Mouse (Mus musculus) monocyte, adult 2 months (primary cell): ENCODE data around the gene Eme2.
A peak's percentile ranks its signal among the peaks of the same experiment; 100 is the strongest.
"Not testable (repeated sequence)": the region's sequence is repeated elsewhere in the genome, so short reads cannot be mapped to it uniquely, and the experiment has no call there.

ENCODE experiments used
- DNase-seq, 2 experiments: peaks; one replicate each; pipeline ENCODE4 v3.0.0; 2022; ENCODE audit warnings: low spot score in 2 of 2, low read depth in 1 of 2

The Eme2 gene

DNA sequence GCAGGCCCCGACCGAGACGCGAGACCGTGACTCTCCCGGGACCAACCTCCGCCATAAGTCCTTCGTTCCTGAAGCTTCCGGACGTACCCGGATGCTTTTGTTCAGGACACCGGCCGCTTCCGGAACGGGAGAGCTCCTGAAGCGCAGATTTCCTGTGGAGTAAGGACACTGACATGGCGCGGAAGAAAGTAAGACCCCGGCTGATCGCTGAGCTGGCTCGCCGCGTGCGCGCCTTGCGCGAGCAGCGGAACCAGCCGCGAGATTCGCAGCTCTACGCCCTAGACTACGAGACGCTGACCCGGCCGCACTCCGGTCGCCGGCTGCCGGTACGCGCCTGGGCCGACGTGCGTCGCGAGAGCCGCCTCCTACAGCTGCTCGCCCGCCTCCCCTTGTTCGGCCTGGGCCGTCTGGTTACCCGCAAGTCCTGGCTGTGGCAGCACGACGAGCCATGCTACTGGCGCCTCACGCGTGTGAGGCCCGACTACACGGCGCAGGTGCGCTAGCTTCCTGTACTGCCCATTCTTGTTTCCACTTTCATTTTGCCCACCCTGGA lies at the start of gene Eme2, which contains the start of gene Mrps34:
TSS of gene Eme2 (minus strand) at position 93 of the 553 bp plus-strand sequence.
TSS of gene Mrps34 (plus strand) at position 122 of the 553 bp plus-strand sequence.
- DNase-seq, result peak; percentile 43 to 61

DNA sequence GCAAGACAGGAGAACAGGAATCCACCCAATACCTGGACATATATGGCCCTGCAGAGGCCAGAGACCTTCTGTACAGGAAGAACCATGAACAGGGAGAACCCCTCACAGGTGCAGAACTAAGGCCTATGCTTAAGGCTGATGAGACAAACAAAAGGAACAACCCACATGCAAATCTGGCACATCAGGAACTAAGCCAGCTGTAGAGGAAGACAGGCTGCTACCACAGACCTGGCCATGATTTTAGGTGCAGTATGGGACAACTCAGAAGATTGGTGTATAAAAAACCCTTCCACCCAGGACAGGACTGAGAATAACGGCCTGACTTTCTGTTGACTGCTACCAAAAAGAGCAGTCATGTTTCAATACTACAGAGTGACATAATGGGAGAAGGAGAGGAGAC lies 48.7 kb upstream of the Eme2 start:
- DNase-seq, result not testable (repeated sequence)

DNA sequence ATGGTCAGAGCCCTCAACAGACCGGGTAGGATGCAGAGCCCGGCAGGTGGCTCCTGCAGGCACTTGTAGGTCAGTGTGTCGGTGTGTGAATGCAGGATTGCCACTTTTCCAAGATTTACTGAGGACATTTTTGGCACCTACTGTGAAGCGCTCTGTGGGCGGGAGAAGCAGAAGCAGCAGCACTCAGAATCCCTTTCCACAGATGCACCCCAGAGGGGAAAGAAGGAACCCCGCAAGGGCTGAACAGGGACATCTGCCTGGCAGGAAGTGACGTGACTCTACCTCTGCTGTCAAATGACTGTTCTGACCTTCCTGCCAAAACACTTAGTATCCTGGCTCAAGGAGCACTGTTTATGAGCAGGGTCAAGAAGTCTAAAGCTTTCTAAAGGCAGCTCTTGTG lies 48.1 kb upstream of the Eme2 start:
- no peak for DNase-seq

DNA sequence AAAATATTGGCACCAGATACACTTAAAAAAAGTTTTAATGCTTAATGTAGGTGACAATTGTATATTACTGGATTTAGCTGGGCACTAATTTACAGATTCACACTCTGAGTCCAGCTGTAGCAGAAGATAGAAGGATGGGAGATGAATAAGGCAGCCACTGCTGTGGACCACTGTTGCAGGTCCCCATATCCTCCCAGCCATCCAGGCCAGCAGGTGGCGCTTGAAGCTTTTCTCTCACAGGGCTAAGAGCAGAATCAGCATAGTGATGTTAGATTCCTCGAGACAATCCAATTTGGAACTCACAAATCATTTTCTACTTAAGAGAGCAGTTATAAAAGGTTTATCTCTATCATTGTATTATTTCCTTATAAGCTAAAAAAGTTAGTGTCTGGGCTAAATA lies 47.6 kb upstream of the Eme2 start:
- peak in 1 of 2 experiments; percentile 7 for DNase-seq

DNA sequence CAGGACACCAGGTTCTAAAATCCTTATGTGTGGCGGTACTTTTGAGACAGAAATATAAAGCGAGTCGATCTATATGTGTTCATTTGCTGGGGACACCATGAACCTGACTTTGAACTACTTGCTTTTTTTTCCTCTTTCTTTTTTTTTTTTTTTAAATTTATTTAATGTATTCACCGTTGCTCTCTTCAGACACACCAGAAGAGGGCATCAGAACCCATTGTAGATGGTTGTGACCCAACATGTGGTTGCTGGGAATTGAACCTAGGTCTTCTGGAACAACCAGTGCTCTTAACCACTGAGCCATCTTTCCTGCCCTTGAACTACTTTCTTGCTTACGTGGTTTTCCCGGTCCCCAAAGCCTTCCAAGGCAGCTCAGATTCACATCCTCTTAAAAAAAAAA lies 42.4 kb upstream of the Eme2 start:
- no peak for DNase-seq

DNA sequence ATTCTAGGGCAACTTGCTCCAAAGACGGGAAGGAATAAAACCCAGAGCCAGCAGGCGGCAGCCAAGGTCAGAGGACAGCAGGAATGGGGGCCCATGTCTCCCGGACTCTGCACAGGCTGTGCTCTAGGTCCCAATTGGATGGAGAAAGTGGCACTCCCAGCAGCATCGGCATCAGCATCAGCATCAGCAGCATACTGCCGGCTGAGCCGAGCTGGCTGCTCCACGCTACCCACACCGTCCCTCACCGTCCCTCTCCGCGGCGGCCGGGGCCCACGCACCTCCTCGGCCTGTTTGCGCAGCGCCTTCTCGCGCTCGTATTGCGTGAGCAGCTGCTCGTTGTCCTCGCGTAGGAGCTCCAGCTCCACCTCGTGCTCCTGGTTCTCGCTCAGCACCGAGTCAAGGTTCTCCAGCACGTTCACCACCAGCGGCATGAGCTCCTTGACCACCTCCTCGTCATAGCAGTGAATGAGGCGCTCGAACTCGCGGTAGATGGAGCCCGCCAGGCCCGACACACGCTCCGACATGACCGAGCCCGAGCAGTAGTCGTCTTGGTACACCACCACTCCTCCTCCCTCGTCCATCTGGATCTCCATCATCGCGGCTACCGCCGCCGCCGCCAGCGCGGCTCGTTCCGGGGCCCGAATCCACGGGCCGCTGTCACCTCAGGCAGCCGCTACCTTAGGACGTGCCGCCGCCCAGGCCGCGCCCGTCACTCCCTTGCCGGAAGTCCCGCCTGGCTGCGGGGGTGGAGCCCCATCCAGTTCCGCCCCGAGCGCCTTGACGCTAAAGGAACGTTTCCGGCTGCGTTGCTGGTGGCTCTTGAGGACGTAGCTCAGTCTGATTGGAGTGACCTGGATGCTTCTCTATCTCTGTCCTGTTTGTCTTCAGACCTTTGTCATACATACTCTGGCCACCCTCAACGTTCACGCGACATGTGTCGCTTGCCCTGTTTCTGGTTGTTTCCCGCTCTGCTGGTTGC lies 41.7 kb upstream of the Eme2 start, which contains the start of gene Mapk8ip3:
TSS of gene Mapk8ip3 (minus strand) at position 719 of the 979 bp plus-strand sequence.
- peak; percentile 84 to 92 for DNase-seq

DNA sequence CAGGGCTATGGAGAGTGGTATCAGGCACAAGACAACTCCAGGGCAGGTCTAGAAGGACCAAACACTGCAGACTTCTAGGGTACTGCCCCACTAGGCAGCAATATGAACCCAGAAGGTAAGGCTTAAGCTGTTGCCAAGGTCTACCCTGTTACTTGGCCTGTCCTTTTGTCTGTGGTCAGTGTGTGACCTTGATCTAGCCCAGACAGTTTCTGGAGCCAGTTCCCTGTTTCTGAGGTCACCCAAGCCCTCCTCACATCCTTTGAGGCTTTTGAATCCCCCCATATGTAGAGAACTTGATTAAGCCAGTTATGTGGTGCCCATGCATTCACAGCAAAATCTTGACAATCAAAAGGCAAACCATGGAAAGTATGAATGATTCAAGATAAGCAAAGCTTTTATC lies 40.8 kb upstream of the Eme2 start:
- no peak for DNase-seq

DNA sequence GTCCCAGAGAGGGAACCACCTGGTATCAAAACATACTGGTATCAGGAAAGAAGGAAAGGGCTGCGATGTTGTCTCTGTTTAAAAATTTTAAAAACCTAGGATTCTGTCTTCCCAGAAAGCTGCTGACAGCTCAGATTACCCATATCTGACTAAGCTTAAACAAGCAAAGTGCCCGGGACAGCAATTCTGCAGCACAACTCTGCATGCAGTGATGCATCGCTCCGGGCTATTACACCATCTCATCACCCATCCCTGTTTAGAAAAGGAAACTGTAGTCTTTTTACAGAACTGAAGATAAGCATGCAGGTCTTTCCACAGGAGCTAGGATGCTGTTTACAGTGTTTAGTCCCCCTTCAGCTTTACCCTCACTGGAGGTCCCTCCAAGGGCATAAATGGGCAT lies 40.0 kb upstream of the Eme2 start:
- no peak for DNase-seq

DNA sequence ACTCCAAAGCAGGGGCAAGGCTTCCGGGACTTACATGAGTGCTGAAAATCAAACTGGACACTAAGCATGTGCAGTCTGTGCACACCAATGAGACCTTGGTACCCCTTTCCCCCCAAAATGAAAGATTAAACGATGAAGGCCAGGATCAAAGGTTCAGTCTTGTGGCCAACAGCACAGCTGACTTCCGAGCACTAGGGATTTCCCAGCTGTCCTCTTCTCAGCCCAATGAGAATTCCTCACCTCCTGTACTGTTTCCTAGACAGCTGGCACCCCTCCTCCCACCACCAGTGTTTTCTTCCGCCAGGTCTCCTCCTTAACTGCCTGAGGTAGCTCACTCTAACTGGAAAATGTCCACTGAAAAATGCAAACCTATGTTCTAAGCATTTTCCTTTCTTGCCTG lies 38.3 kb upstream of the Eme2 start:
- DNase-seq, result no peak

DNA sequence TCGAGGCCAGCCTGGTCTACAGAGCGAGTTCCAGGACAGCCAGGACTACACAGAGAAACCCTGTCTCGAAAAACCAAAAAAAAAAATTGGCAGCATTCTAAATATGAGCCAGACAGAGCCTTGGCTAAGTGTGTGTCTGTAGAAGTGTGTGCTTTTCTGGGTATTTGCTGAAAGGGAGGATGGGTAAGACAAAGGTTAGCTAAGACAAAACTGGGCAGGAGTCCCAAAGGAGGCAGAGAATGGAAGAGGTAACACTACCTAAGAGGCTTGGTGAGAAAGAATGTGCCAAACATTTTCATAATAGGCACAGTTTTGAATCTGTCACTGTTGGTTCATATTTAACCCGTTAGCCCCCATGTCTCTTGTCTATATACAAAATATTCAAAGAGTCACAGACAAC lies 37.5 kb upstream of the Eme2 start:
- DNase-seq, result no peak

DNA sequence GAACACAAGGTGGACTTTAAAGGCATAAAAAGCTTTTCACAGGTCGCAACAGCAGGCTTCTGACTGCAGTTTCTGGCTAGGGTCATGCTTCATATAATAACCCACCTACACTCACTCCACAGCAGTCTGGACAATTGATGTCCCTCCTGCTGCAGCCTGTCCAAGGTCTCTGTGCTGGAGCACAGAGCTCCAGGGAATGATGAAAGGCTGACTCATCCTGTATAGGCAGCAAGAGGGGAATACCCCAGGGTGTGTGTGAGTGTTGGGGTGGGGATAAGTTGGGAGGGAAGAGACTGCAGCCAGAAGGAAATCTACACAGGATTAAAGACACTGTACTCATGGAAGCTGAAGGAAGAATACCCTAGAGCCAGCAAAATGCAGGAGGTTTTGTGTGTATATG lies 34.6 kb upstream of the Eme2 start:
- no peak for DNase-seq

DNA sequence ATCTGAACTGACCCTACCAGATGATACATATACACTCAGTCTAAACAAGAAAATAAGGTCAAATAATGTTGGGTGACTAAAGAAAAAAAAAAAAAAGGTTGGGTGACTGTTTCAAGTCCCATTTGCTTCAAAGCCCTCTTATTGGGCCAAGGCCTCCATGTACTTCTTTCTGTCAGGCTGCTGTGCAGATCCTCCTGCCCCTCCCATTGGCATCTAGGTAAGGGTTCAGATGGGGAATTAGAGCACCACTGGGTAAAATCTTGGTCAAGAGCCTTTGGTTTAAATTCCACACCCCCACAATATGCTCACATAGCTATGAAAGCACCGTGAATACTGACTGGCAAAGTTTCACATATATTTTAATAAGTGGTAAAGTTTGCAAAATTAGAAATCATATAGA lies 28.4 kb upstream of the Eme2 start:
- no peak for DNase-seq

DNA sequence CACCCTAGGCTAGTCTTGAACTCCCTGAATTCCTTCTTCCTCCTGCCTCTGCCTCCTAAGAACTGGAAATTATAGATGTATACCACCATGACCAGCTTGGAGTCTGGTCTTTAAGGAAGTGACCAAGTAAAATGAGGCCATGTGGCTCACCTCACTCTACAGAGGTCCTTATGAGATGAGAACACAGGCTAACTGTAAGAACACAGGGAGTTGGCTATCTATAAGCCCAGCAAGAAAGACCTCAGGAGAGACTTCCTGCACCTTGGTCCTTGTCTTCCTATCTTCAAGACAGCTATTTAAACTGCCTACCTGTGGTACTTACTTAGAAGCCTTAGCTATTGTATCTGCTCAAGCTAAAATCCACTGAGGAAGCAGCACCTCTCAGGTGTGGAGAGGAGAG lies 19.1 kb upstream of the Eme2 start:
- DNase-seq, result no peak

DNA sequence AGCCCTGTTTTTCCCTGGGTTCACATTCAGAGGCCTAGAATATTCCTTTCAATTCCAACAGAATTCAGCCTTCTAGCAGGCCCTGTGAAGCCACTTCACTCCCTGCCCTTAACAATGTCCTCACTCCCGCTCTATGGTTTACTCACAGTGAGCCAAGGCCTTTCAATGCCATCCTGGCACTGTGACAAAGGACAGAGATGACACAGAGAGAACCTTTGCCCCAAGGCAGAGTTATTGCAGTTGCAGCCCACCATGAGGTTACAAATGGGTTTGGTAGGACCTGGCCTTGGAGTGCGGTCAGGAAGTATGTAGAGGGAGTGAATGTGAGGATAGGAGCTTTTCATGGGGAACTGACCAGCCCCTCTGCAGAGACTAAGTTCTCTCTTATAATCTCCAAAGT lies 12.7 kb upstream of the Eme2 start:
- DNase-seq, result no peak

DNA sequence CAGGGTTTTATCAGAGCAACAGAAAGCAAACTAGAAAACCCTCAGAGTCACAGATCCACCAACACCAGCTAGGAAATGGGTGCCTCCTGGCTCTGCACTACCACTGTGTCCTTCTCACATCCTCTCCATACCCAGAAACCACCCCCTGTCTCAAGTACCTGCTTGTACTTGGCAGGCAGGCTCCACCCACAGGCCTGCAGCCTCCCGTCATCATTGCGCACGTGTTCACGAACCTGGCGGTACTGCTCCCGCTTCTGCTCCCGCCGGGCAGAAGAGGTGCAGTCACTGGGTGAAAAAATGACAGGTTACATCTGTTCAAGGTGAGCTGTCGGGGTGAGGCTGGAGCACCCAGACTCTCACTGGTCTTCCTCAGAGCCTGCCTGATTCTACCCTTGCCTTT lies 8.9 kb upstream of the Eme2 start:
- no peak for DNase-seq

DNA sequence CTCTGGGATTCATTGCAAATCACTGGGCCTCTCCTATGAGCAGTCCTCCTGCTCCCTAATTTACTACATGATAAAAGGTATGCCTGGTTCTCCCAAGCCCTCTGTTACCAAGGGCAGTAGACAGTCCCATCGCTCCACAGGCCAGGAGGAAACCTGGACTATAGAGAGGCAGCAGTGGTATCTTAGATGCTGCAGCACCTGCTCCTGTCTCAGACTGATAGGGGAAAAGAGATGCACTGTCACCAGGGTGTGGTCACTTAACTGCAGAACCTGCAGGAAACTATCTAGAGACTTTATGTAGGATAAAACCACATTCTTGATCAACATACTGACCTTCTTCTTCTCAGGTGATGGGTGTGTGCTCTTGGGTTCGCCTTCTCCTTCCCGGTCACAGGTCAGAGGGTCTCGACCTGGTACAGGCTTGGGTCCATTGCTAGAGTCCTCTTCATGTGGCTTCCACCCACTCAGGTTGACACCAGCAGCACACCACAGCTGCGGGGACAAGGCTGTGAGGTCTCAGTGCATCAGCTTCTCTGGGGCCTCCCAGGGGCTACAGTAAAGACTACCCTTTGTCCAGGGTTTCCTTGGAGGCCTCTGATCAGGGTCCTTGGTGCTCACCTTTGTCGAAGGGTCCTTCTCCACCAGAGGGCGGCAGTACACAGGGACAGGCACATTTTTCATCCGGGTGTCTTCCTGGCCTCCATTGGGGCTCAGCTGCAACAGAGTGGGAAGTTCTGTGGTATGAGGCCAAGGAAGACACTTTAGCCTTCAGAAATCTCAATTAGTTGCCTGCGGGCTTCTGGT lies 8.0 kb upstream of the Eme2 start:
- no peak for DNase-seq

DNA sequence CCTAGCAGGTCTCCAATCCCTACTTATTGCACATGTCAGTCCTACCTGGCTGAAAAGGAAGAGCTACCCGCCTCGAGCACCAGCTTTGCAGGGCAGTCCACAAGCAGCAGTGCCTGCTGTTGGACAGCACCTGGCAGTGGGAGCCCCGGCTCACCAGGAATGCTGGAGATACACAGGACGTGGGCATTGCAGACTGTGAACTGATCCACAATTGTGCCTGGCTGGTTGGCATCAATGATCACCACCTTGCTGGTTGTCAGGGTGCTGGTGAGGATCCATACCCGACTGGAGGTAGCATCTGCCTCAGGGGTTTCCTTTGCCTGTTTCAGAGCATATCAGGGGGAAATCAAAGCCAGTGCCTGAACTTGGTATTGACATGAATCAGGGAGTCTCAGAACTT lies 7.2 kb upstream of the Eme2 start:
- DNase-seq, result no peak

DNA sequence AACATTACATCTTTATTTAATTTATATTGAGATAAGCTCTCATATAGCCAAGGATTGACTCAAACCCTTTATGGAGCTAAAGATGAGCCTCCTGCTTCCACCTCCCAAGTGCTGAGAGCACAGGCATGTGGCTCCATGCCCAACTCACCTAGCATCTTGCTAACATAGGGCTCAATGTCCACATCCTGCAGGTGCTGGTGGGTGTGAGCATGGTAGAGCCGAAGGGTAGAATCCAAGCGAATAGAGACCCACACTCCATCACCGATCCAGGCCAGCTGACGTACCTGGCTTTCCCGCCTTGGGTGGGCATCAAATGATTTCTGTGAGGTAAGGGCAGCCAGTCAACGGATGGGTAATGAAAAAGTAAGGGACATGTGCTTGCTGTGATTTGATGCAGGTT lies 5.1 kb upstream of the Eme2 start:
- DNase-seq, result no peak

DNA sequence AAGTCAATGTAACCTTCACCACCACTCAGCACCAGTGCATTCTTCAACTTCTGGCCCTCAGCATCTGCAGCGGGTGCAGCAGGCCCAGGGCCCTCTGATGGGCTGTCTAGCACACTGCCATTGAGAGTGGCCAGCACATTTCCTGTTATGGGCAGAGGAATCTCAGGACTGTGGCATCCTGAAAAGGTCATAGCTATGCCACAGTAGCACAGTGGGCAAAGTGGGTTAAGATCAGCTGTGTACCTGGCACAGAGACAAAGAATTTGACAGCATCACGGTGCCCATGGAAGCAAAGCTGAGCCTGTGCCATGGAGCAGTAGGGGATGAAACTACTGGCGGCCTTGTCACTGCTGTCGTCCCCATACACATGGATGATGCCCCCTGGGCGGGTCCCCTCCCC lies 4.3 kb upstream of the Eme2 start:
- no peak for DNase-seq

DNA sequence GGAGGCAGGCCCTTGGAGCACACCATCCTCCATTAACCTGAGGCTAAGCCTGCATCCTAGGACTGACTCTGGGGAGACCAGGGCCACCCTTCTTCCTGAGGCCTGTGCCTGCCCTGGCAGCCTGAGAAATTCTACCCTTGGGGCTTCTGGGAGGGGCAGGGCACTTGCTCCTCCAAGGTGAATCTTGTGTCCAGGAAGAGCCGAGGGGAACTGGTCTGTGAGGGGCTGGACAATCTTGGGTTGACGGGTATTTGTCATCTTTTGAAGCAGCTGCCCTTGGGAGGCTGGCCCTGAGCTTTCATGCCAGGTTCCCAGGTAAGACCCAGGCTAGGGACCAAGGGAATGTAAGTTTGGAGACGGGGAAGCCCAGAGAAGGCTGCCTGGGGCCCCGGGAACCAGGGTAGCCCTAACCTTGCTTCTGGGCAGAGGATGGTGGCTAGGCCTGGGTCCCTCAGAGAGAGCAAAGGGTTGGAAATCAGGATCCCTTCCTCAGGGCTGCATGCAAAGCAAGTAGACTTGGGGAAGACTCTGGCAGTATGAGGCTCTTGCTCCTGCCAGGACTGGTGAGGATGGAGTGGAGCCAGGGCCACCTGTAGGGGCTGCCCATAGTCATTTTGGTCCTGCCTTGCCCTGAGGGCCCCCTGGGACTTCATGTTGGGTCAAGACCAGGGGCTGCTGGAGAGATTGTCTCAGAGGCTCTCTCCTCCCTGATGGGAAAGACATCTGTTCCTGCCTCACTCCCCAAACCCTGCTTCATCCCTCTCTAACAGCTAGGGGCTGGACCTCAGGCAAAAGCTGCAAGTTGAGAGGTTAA lies 3.4 kb upstream of the Eme2 start:
- no peak for DNase-seq

DNA sequence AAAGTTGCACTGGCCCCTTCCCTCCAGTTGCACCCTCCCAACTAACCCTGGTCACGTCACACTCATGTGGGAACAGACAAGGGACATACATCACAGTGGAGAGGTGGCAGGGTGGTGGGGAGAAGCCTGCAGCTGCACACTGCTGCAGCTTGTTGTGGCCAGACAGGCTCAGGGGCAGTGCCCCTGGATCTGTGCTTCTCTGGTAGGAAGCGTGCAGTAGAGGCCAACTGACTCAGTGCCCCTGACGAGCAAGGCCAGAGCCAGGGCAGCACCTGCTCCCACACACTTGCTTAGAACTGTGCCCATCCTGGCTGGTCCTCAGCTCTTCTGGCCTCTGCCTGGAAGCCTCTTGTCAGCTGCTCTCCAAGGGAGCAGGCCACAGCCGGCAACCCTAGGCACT lies 2.7 kb upstream of the Eme2 start:
- DNase-seq, result no peak
